Comparison of ENCODE assay signal across 29 mouse cellular contexts in genomic region chr12:82353660-82354059, GRCm38 (mm10).
DNase-seq lines count a peak whose midpoint lies in the region; ATAC-seq and TF ChIP-seq lines count a peak whose summit lies in the region.
"Had no signal": no experiment of that assay in that cellular context is flagged by ENCODE, and none has a peak within 500 bp of the region (broad histone marks: within the 10 kb centered on the region; RNA-seq: fewer than 3 reads in every experiment).

No protein-coding gene starts in this region.

- no peak for DNase-seq in layer of hippocampus, adult 2 months (ENCODE audit: low spot score in 2 of 2)
- DNase-seq in layer of hippocampus, adult 9-11 months: no peak
- DNase-seq in liver (no peak), G1E (ENCODE audit: low spot score) (no peak)
- no peak for DNase-seq in Muller cell, postnatal 12 days (ENCODE audit: inconsistent ontology term)
- DNase-seq: adrenal gland, adult 2 months; adrenal gland, postnatal 14 days; B cell, adult 2 months; cerebellum, adult 11 months; cerebellum, adult 2 months; cerebellum, adult 9-11 months; cerebellum, postnatal 25 days; gastrocnemius, postnatal 25 days; heart, adult 2 months; heart, postnatal 10 days; heart, postnatal 36 days had no signal

- H3K4me1 ChIP-seq in liver, embryonic 15.5 days (replicated peaks): peaks cover 34% of the 10 kb centered on the region
- peaks cover 69% of the 10 kb centered on the region for H3K4me1 ChIP-seq in G1E (ENCODE audit: insufficient read depth, low read depth, low read length)
- peaks cover 7% of the 10 kb centered on the region for H3K4me1 ChIP-seq in liver, embryonic 16.5 days (ENCODE audit: control insufficient read depth, low read depth, low read length)

- H3K9ac ChIP-seq in liver, embryonic 15.5 days: no peak overlapping the region
- no peak overlapping the region for H3K9ac ChIP-seq in liver, embryonic 16.5 days (ENCODE audit: low read depth, low read length)
- H3K9ac ChIP-seq: embryonic facial prominence, embryonic 12.5 days; embryonic facial prominence, embryonic 15.5 days; forebrain, embryonic 12.5 days; forebrain, embryonic 15.5 days; heart, embryonic 12.5 days; heart, embryonic 15.5 days; hindbrain, embryonic 13.5 days had no signal

- H3K27me3 ChIP-seq in liver, embryonic 15.5 days: no peaks in the 10 kb centered on the region
- H3K27me3 ChIP-seq in G1E (ENCODE audit: insufficient read depth, low read length): no peaks in the 10 kb centered on the region
- no peaks in the 10 kb centered on the region for H3K27me3 ChIP-seq in liver, embryonic 16.5 days (ENCODE audit: control insufficient read depth, insufficient read depth, low read depth, low read length)
- H3K27me3 ChIP-seq: CH12.LX; embryonic facial prominence, embryonic 12.5 days; embryonic facial prominence, embryonic 15.5 days; forebrain, embryonic 12.5 days; forebrain, embryonic 15.5 days; heart, embryonic 12.5 days; heart, embryonic 15.5 days; hindbrain, embryonic 13.5 days; Patski had no signal

- no peak overlapping the region for H3K4me2 ChIP-seq in liver, embryonic 15.5 days
- H3K4me2 ChIP-seq in liver, embryonic 16.5 days (ENCODE audit: low read depth, low read length): no peak overlapping the region
- H3K4me2 ChIP-seq: embryonic facial prominence, embryonic 12.5 days; embryonic facial prominence, embryonic 15.5 days; forebrain, embryonic 12.5 days; forebrain, embryonic 15.5 days; heart, embryonic 12.5 days; heart, embryonic 15.5 days; hindbrain, embryonic 13.5 days had no signal

- ATAC-seq in liver, embryonic 15.5 days (ENCODE audit: insufficient read depth): peak; percentile 54; the same call in 1 of the 2 replicates
- ATAC-seq in G1E (ENCODE audit: extremely low read depth, insufficient number of reproducible peaks, low FRiP score, poor library complexity, severe bottlenecking): peak; percentile 41
- ATAC-seq in liver, embryonic 16.5 days (ENCODE audit: low read depth): peak; percentile 75
- ATAC-seq: forebrain, embryonic 15.5 days; hindbrain, embryonic 16.5 days; Patski had no signal

- no peak for TF ChIP-seq CTCF in layer of hippocampus, adult 2 months (conservative IDR thresholded peaks at IDR 0.05)
- no peak for TF ChIP-seq CTCF in G1E (IDR thresholded peaks at IDR 0.05; ENCODE audit: low read depth, low read length)

- H3K4me3 ChIP-seq in layer of hippocampus, adult 2 months: no peak overlapping the region
- H3K4me3 ChIP-seq in liver, embryonic 15.5 days (replicated peaks): no peak overlapping the region
- no peak overlapping the region; the same call in 1 of the 2 replicates for H3K4me3 ChIP-seq in G1E (ENCODE audit: low read depth, low read length)
- no peak overlapping the region for H3K4me3 ChIP-seq in liver, embryonic 16.5 days (ENCODE audit: low read depth, low read length)
- H3K4me3 ChIP-seq: embryonic facial prominence, embryonic 12.5 days; embryonic facial prominence, embryonic 15.5 days; forebrain, embryonic 12.5 days; forebrain, embryonic 15.5 days; heart, adult 2 months; heart, embryonic 12.5 days; heart, embryonic 15.5 days; hindbrain, embryonic 10.5 days; hindbrain, embryonic 13.5 days had no signal

- no peaks in the 10 kb centered on the region for H3K36me3 ChIP-seq in liver, embryonic 15.5 days (replicated peaks)
- H3K36me3 ChIP-seq in G1E (replicated peaks): peaks cover 78% of the 10 kb centered on the region
- no peaks in the 10 kb centered on the region for H3K36me3 ChIP-seq in liver, embryonic 16.5 days (ENCODE audit: control insufficient read depth, insufficient read depth)

- H3K27ac ChIP-seq in layer of hippocampus, adult 2 months: peak overlapping the region; percentile 23; the same call in 1 of the 2 replicates
- H3K27ac ChIP-seq in liver, embryonic 15.5 days (replicated peaks): no peak overlapping the region
- no peak overlapping the region for H3K27ac ChIP-seq in liver, embryonic 16.5 days (ENCODE audit: low read length)
- H3K27ac ChIP-seq: embryonic facial prominence, embryonic 12.5 days; embryonic facial prominence, embryonic 15.5 days; forebrain, embryonic 12.5 days; forebrain, embryonic 15.5 days; heart, adult 2 months; heart, embryonic 15.5 days; hindbrain, embryonic 10.5 days; hindbrain, embryonic 13.5 days had no signal

- WGBS in liver, embryonic 15.5 days (ENCODE audit: insufficient replicate concordance): 35% methylated on average over 2 of the region's 2 CpGs
- WGBS in liver, embryonic 16.5 days (ENCODE audit: insufficient replicate concordance): 38% methylated on average over 2 of the region's 2 CpGs

- H3K9me3 ChIP-seq in liver, embryonic 15.5 days (replicated peaks): no peaks in the 10 kb centered on the region
- no peaks in the 10 kb centered on the region for H3K9me3 ChIP-seq in G1E (replicated peaks)
- H3K9me3 ChIP-seq in liver, embryonic 16.5 days (replicated peaks; ENCODE audit: control insufficient read depth, low read length): no peaks in the 10 kb centered on the region
- H3K9me3 ChIP-seq: embryonic facial prominence, embryonic 12.5 days; embryonic facial prominence, embryonic 15.5 days; forebrain, embryonic 12.5 days; forebrain, embryonic 15.5 days; heart, embryonic 12.5 days; heart, embryonic 15.5 days; hindbrain, embryonic 10.5 days; hindbrain, embryonic 13.5 days had no signal
